Mouse (Mus musculus) myocyte (in vitro differentiated cells): Measurements from ENCODE around the gene Gimap7.

Experiments used
- CEBPB ChIP-seq: IDR thresholded peaks from 2 replicates; pipeline ENCODE4 v1.6.1; 2011; ENCODE audit warnings: mild to moderate bottlenecking, moderate library complexity; ENCODE audit not compliant: poor library complexity, insufficient read depth, severe bottlenecking
- E2F4 ChIP-seq: IDR thresholded peaks from one replicate; pipeline ENCODE4 v1.6.1; 2011; ENCODE audit warnings: mild to moderate bottlenecking, control low read depth, moderate library complexity; ENCODE audit not compliant: insufficient read depth
- MAX ChIP-seq: IDR thresholded peaks from one replicate; pipeline ENCODE4 v1.6.1; 2011; ENCODE audit warnings: low read depth, mild to moderate bottlenecking, control low read depth
- MYOD1 ChIP-seq, 3 experiments: IDR thresholded peaks; one replicate each; pipeline ENCODE4 v1.6.1; 2011; ENCODE audit warnings: control low read depth in 2 of 3, low read depth in 2 of 3, mild to moderate bottlenecking in 2 of 3, moderate library complexity in 1 of 3; ENCODE audit not compliant: insufficient read length in 2 of 3, control insufficient read depth in 1 of 3
- MYOG ChIP-seq, 3 experiments: IDR thresholded peaks; one replicate each; pipeline ENCODE4 v1.6.1; 2011; ENCODE audit warnings: control low read depth in 2 of 3, low read depth in 2 of 3, mild to moderate bottlenecking in 2 of 3; ENCODE audit not compliant: insufficient read length in 2 of 3, control insufficient read depth in 1 of 3, insufficient read depth in 1 of 3
- POLR2A ChIP-seq: IDR thresholded peaks from one replicate; pipeline ENCODE4 v1.6.1; 2011; ENCODE audit warnings: low read depth, mild to moderate bottlenecking, control low read depth, moderate library complexity; ENCODE audit not compliant: insufficient read length
- POLR2AphosphoS2 ChIP-seq: IDR thresholded peaks from one replicate; pipeline ENCODE4 v1.6.1; 2011; ENCODE audit warnings: low read depth, control low read depth; ENCODE audit not compliant: insufficient read length
- REST ChIP-seq: IDR thresholded peaks from one replicate; pipeline ENCODE4 v1.6.1; 2011; ENCODE audit warnings: mild to moderate bottlenecking, control low read depth, moderate library complexity; ENCODE audit not compliant: insufficient read depth, insufficient read length
- TCF12 ChIP-seq: IDR thresholded peaks from one replicate; pipeline ENCODE4 v1.6.1; 2011; ENCODE audit warnings: mild to moderate bottlenecking, control low read depth; ENCODE audit not compliant: poor library complexity, insufficient read depth, severe bottlenecking
- TCF3 ChIP-seq: IDR thresholded peaks from one replicate; pipeline ENCODE4 v1.6.1; 2011; ENCODE audit warnings: low read depth, control low read depth; ENCODE audit not compliant: insufficient read length
- USF1 ChIP-seq: IDR thresholded peaks from one replicate; pipeline ENCODE4 v1.6.1; 2011; ENCODE audit warnings: low read depth, mild to moderate bottlenecking, control low read depth, moderate library complexity

DNA sequence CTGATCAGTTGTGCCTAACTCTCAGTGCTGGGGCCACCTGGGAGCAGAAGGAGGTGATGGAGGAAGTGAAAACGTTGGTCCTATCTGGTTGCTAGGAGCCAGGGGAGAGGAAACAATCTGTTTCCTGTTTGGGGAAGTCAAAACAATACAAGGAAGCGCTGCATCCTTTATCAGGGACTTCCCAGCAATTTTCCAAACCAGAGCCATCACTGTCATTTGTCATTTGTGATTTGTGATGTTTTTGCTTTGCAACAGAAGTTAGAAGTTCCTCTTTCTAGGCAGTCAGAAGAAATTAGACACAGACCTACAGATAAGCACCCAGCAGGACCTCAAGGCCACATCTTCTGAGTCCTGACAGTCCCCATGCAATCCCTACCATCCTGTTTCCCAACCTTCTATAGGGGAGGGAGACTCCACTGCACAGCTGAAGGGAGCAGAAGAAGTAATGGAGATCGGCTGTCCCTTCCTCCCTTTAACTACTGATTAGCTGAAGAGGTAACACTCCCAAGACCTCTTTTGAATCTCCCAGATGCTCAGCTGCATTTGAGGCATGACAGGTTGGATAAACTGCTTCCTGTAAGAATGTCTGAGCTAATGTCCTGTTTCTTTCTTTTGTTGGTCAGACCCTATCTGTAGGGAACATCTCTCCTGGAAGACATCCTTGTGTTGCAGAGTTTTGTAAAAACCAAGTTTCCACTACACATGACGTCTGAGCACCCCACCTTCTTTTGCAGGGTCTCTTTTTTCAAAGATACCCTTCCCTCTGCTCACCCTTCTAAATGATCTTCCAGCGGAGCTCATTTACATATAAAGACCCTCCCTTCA lies 18.0 kb upstream of the Gimap7 start:
- TF ChIP-seq POLR2A (no peak), MYOD1 (IDR thresholded peaks at IDR 0.05; ENCODE audit: control insufficient read depth in 1 of 3, insufficient read length in 2 of 3, low read depth in 2 of 3) (no peak), USF1 (no peak), TCF12 (no peak), POLR2AphosphoS2 (no peak), E2F4 (no peak), MAX (no peak), MYOG (IDR thresholded peaks at IDR 0.05; ENCODE audit: control insufficient read depth in 1 of 3, insufficient read depth in 1 of 3, insufficient read length in 2 of 3, low read depth in 2 of 3) (no peak), REST (no peak), TCF3 (no peak), CEBPB (no peak)
